Mouse (Mus musculus) cerebellum, adult 9-11 months (tissue): Measurements from ENCODE around the gene Mast4.

Source experiments
- DNase-seq: peaks from one replicate; pipeline ENCODE4 v3.0.0; 2022

Gene Mast4

GRCm38 (mm10) chr13:102958273-102959270 lies 375.7 kb downstream of the Mast4 start:
- no peak for DNase-seq

GRCm38 (mm10) chr13:102957508-102958272 lies 376.6 kb downstream of the Mast4 start:
- no peak for DNase-seq

GRCm38 (mm10) chr13:102955506-102955905 lies 378.8 kb downstream of the Mast4 start:
- DNase-seq: no peak

GRCm38 (mm10) chr13:102949756-102950155 lies 384.5 kb downstream of the Mast4 start:
- DNase-seq: no peak

GRCm38 (mm10) chr13:102948966-102949365 lies 385.3 kb downstream of the Mast4 start:
- DNase-seq: no peak

- peak; percentile 7 for DNase-seq
These were observed 386.8 kb downstream of the Mast4 start for GRCm38 (mm10) chr13:102947546-102947945.

- DNase-seq: peak; percentile 8
These were observed 388.1 kb downstream of the Mast4 start for GRCm38 (mm10) chr13:102946024-102946821.

- no peak for DNase-seq
These were observed 388.8 kb downstream of the Mast4 start for GRCm38 (mm10) chr13:102945450-102945849.

- no peak for DNase-seq
These were observed 389.8 kb downstream of the Mast4 start for GRCm38 (mm10) chr13:102944516-102944915.

- DNase-seq: no peak
These were observed 391.7 kb downstream of the Mast4 start for GRCm38 (mm10) chr13:102942557-102942956.

GRCm38 (mm10) chr13:102940476-102940875 lies 393.8 kb downstream of the Mast4 start:
- no peak for DNase-seq

- no peak for DNase-seq
These were observed 398.1 kb downstream of the Mast4 start for GRCm38 (mm10) chr13:102936233-102936632.

- no peak for DNase-seq
These were observed 398.5 kb downstream of the Mast4 start for GRCm38 (mm10) chr13:102935788-102936187.

GRCm38 (mm10) chr13:102933702-102934101 lies 400.6 kb downstream of the Mast4 start:
- DNase-seq: peak; percentile 48

- no peak for DNase-seq
These were observed 401.9 kb downstream of the Mast4 start for GRCm38 (mm10) chr13:102932434-102932833.

GRCm38 (mm10) chr13:102931951-102932350 lies 402.3 kb downstream of the Mast4 start:
- DNase-seq: no peak

GRCm38 (mm10) chr13:102925844-102926598 lies 408.3 kb downstream of the Mast4 start:
- DNase-seq: no peak

- no peak for DNase-seq
These were observed 414.6 kb downstream of the Mast4 start for GRCm38 (mm10) chr13:102919741-102920140.

GRCm38 (mm10) chr13:102918616-102919015 lies 415.7 kb downstream of the Mast4 start:
- no peak for DNase-seq

- DNase-seq: no peak
These were observed 419.0 kb downstream of the Mast4 start for GRCm38 (mm10) chr13:102915341-102915740.

- no peak for DNase-seq
These were observed 419.5 kb downstream of the Mast4 start for GRCm38 (mm10) chr13:102914800-102915199.

- DNase-seq: no peak
These were observed 420.4 kb downstream of the Mast4 start for GRCm38 (mm10) chr13:102913919-102914318.
